Mouse (Mus musculus) limb, embryonic 11.5 days (tissue): ENCODE data around the gene Btf3. TPM values are rescaled to one million over a fixed set of nuclear protein-coding genes. Genes with fewer than 3 reads are reported as not detected.
A peak's percentile ranks its signal among the peaks of the same experiment; 100 is the strongest.

Experiments used
- ATAC-seq: fragments of 200-750 bp; cut with Nextera tagmentation; 2 replicates; pipeline ENCODE4 v1.8.0; 2017; ENCODE audit warnings: low read depth; ENCODE audit not compliant: insufficient number of reproducible peaks, low FRiP score, low TSS enrichment
- DNase-seq: peaks from one replicate; pipeline ENCODE4 v3.0.0-alpha.2; 2015; ENCODE audit warnings: low spot score
- H3K27ac ChIP-seq: fragments of 300-500 bp; sonication (generic); replicated peaks from 2 replicates; pipeline ENCODE4 v1.5.1; 2014; ENCODE audit warnings: low read depth, mild to moderate bottlenecking, low read length
- H3K27me3 ChIP-seq: fragments of 300-500 bp; sonication (generic); 2 replicates; pipeline ENCODE4 v1.6.1; 2014; ENCODE audit warnings: mild to moderate bottlenecking, low read length, mixed read lengths; ENCODE audit not compliant: control insufficient read depth, insufficient read depth
- H3K36me3 ChIP-seq: fragments of 300-500 bp; sonication (generic); 2 replicates; pipeline ENCODE4 v1.6.1; 2014; ENCODE audit warnings: mild to moderate bottlenecking, low read length, moderate library complexity, mixed read lengths; ENCODE audit not compliant: control insufficient read depth, insufficient read depth
- H3K4me1 ChIP-seq: fragments of 300-500 bp; sonication (generic); 2 replicates; pipeline ENCODE4 v1.6.1; 2014; ENCODE audit warnings: low read length, mixed read lengths; ENCODE audit not compliant: control insufficient read depth, insufficient read depth
- H3K4me2 ChIP-seq: fragments of 300-500 bp; sonication (generic); 2 replicates; pipeline ENCODE4 v1.6.1; 2014; ENCODE audit warnings: low read depth, mild to moderate bottlenecking, moderate library complexity; ENCODE audit not compliant: severe bottlenecking
- H3K4me3 ChIP-seq: fragments of 300-500 bp; sonication (generic); 2 replicates; pipeline ENCODE4 v1.5.1; 2014; ENCODE audit warnings: low read depth, low read length
- H3K9ac ChIP-seq: fragments of 300-500 bp; sonication (generic); 2 replicates; pipeline ENCODE4 v1.6.1; 2014; ENCODE audit warnings: mild to moderate bottlenecking, low read length
- H3K9me3 ChIP-seq: fragments of 300-500 bp; sonication (generic); 2 replicates; pipeline ENCODE4 v1.6.1; 2016; ENCODE audit warnings: low read length; ENCODE audit not compliant: control insufficient read depth
- WGBS: fragments of 180-500 bp; shearing (Covaris S2); extraction: QIAGEN DNeasy Blood & Tissue Kit; methylation state at CpG from one replicate; pipeline ENCODE4 v1.1.7; 2014; 5-methylcytosine and 5-hydroxymethylcytosine counted together
- polyA plus RNA-seq: library from polyadenylated mRNA; unstranded; fragments of >200 nt; fragmentation: Nextera tagmentation; extraction: Ambion mirVana; gene quantifications from 2 replicates; pipeline ENCODE4 v1.2.1, GENCODE M21; 2014

Btf3 gene
- polyA plus RNA-seq, 1 experiment from 2014 or later = 826 TPM

- no peak overlapping the region for H3K27ac ChIP-seq
- no peaks in the 10 kb centered on the region for H3K36me3 ChIP-seq
- 51% methylated on average over 21 of the region's 21 CpGs for WGBS
- peak; percentile 62; the same call in 1 of the 2 replicates for ATAC-seq
- no peak overlapping the region for H3K9ac ChIP-seq
- H3K4me1 ChIP-seq = no peaks in the 10 kb centered on the region
- H3K4me3 ChIP-seq = no peak overlapping the region
- no peaks in the 10 kb centered on the region for H3K27me3 ChIP-seq
- H3K4me2 ChIP-seq = peak overlapping the region; percentile 15
- no peaks in the 10 kb centered on the region for H3K9me3 ChIP-seq
- peak; percentile 91 for DNase-seq
These were observed 17.7 kb downstream of the Btf3 start for GRCm38 (mm10) chr13:98298833-98299758.

DNA sequence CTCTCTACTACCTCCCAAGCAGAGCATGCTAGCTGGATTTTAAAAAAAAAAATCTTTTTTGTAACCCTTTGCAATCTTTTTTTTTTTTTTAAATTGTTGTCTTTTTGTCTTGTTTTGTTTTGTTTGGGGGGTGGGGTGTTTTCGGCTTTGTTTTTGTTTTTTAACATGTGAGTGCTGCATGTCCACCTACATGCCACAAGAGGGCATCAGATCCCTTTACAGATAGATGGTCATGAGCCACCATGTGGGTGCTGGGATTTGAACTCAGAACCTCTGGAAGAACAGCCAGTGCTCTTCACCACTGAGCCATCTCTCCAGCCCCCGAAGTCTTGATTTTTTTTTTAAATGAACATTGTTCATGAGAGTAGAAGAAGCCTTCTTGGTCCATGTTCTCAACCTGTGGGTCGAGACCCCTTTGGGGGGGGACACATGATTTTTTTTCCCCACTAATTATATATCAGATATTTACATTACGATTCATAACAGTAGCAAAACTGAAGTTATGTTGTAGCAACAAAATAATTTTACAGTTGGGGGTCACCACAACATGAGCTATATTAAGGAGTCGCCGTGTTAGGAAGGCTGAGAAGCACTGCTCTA, 18.8 kb downstream of the Btf3 start:
- DNase-seq = no peak
- 93% methylated on average over 6 of the region's 6 CpGs for WGBS
- no peak overlapping the region for H3K4me2 ChIP-seq
- H3K27ac ChIP-seq = no peak overlapping the region
- no peak overlapping the region for H3K9ac ChIP-seq
- no peaks in the 10 kb centered on the region for H3K36me3 ChIP-seq
- H3K4me3 ChIP-seq = no peak overlapping the region
- H3K27me3 ChIP-seq = no peaks in the 10 kb centered on the region
- no peaks in the 10 kb centered on the region for H3K4me1 ChIP-seq
- H3K9me3 ChIP-seq = no peaks in the 10 kb centered on the region
- ATAC-seq = no peak

GRCm38 (mm10) chr13:98296072-98296471, 20.7 kb downstream of the Btf3 start:
- ATAC-seq (no peak), DNase-seq (no peak)
- Histone ChIP-seq H3K27ac (no peak overlapping the region), H3K4me1 (no peaks in the 10 kb centered on the region), H3K36me3 (no peaks in the 10 kb centered on the region), H3K4me2 (no peak overlapping the region), H3K4me3 (no peak overlapping the region), H3K27me3 (no peaks in the 10 kb centered on the region), H3K9me3 (no peaks in the 10 kb centered on the region), H3K9ac (no peak overlapping the region)
- 57% methylated on average over 5 of the region's 5 CpGs for WGBS

DNA sequence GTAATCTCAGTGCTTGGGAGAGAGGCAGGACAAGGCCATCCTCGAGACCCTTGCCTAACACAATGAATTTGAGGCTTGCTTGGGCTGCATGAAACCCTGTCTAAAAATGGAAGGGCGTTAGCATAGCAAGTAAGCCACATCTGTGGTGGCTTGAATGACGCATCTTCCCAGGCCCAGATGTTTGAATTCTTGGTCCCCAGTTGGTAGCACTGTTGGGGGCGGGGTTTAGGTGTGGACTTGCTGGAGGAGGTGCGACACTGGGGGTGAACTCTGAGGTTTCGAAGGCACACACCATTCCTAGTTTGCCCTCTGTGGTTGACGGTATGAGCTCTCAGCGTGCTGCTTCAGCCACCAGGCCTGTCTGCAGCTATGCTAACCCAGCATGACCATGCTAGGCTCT, 25.1 kb downstream of the Btf3 start:
- Histone ChIP-seq H3K4me1 (no peaks in the 10 kb centered on the region), H3K9me3 (no peaks in the 10 kb centered on the region), H3K36me3 (no peaks in the 10 kb centered on the region), H3K4me2 (no peak overlapping the region), H3K27me3 (no peaks in the 10 kb centered on the region), H3K9ac (no peak overlapping the region), H3K27ac (no peak overlapping the region), H3K4me3 (no peak overlapping the region)
- ATAC-seq (no peak), DNase-seq (no peak)
- WGBS = 74% methylated on average over 8 of the region's 8 CpGs

DNA sequence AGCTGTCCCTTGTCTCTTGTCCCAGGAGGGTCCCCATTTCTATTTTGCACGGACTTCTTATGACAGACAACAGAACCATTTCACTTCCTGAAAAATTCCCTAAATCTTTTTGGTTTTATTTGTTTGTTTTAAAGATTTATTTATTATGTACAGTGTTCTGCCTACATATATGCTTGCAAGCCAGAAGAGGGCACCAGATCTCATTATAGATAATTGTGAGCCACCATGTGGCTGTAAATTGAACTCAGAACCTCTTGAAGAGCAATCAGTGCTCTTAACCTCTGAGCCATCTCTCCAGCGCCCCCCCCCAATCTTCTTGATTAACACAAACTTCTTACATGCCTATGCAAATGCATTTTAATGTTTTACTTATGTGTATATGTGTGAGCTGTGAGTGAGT, 26.1 kb downstream of the Btf3 start:
- Histone ChIP-seq H3K4me3 (no peak overlapping the region), H3K4me2 (no peak overlapping the region), H3K9me3 (no peaks in the 10 kb centered on the region), H3K4me1 (no peaks in the 10 kb centered on the region), H3K36me3 (no peaks in the 10 kb centered on the region), H3K27me3 (no peaks in the 10 kb centered on the region), H3K27ac (no peak overlapping the region), H3K9ac (no peak overlapping the region)
- no peak for DNase-seq
- WGBS = 41% methylated on average over 2 of the region's 2 CpGs
- no peak for ATAC-seq

- Histone ChIP-seq H3K9me3 (no peaks in the 10 kb centered on the region), H3K4me2 (no peak overlapping the region), H3K9ac (no peak overlapping the region), H3K27me3 (no peaks in the 10 kb centered on the region), H3K36me3 (no peaks in the 10 kb centered on the region), H3K4me1 (no peaks in the 10 kb centered on the region), H3K27ac (no peak overlapping the region), H3K4me3 (no peak overlapping the region)
- DNase-seq (no peak), ATAC-seq (no peak)
- WGBS = 78% methylated on average over 12 of the region's 12 CpGs
These were observed 35.7 kb downstream of the Btf3 start for GRCm38 (mm10) chr13:98280990-98281650.

DNA sequence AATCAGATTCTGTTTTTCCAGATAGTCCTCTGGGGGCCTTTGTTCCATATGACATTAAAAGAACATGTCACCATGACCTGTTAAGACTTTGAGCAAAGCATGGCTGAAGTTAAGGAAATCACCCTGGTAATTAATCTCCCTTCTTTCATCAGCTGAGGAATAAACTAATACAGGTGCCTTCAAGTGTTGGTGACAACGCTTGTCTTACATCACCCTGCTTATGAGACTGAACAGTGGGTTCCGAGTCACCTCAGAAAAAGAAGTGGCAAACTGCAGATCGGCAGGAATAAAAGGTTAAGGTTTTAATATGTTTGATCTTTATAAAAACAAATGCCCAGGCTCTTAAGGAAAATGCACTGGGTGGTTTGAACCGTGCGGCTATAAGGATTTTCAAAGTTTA, 37.1 kb downstream of the Btf3 start, which contains the start of gene Gm21976:
TSS of gene Gm21976 (plus strand) at position 202 of the 400 bp plus-strand sequence.
- H3K27me3 ChIP-seq = no peaks in the 10 kb centered on the region
- H3K9me3 ChIP-seq = no peaks in the 10 kb centered on the region
- H3K4me3 ChIP-seq = no peak within 1 kb of the TSS
- H3K36me3 ChIP-seq = no peaks in the 10 kb centered on the region
- no peak within 1 kb of the TSS for H3K4me2 ChIP-seq
- H3K27ac ChIP-seq = no peak within 1 kb of the TSS
- 73% methylated on average over 5 of the region's 5 CpGs for WGBS
- no peak within 1 kb of the TSS for H3K9ac ChIP-seq
- no peaks in the 10 kb centered on the region for H3K4me1 ChIP-seq
- DNase-seq = no peak
- ATAC-seq = no peak

- DNase-seq = no peak
- H3K27me3 ChIP-seq = no peaks in the 10 kb centered on the region
- ATAC-seq = no peak
These were observed 39.3 kb downstream of the Btf3 start for GRCm38 (mm10) chr13:98277501-98277900.

More at GRCm38 (mm10) chr13:98277501-98277900, 39.3 kb downstream of the Btf3 start:
- Histone ChIP-seq H3K4me1 (no peaks in the 10 kb centered on the region), H3K9ac (no peak overlapping the region), H3K4me2 (no peak overlapping the region), H3K4me3 (no peak overlapping the region), H3K9me3 (no peaks in the 10 kb centered on the region), H3K36me3 (no peaks in the 10 kb centered on the region), H3K27ac (no peak overlapping the region)
- 88% methylated on average over 2 of the region's 2 CpGs for WGBS
